Mouse (Mus musculus) macrophage (primary cell): ENCODE results near the gene Hsd3b4. TPM values are rescaled to one million over a fixed set of nuclear protein-coding genes. Genes with fewer than 3 reads are reported as not detected.
"Not testable (repeated sequence)": the region's sequence is repeated elsewhere in the genome, so short reads cannot be mapped to it uniquely, and the experiment has no call there.

Experiments used
- H3K27ac ChIP-seq: fragments of 350-480 bp; formaldehyde crosslinking; 2 replicates; pipeline ENCODE4 v1.9.0; 2021
- H3K36me3 ChIP-seq: fragments of 350-480 bp; formaldehyde crosslinking; 2 replicates; pipeline ENCODE4 v1.9.0; 2021; ENCODE audit errors: inconsistent target
- H3K4me3 ChIP-seq: fragments of 350-480 bp; formaldehyde crosslinking; 2 replicates; pipeline ENCODE4 v1.9.0; 2021; ENCODE audit errors: inconsistent target
- H3K79me2 ChIP-seq: fragments of 350-480 bp; formaldehyde crosslinking; 2 replicates; pipeline ENCODE4 v1.9.0; 2021; ENCODE audit errors: inconsistent target
- WGBS: methylation state at CpG from one replicate; pipeline ENCODE4 v1.1.7; 2026; ENCODE audit warnings: inconsistent platforms; ENCODE audit not compliant: missing documents; 5-methylcytosine and 5-hydroxymethylcytosine counted together
- polyA plus RNA-seq: library from polyadenylated mRNA; stranded (reverse); fragments of 250-400 nt; gene quantifications from 3 replicates; pipeline ENCODE4 v1.2.4, GENCODE M21; 2018; ENCODE audit warnings: inconsistent platforms
- total RNA-seq, 78 experiments: library from RNA; depleted of rRNA; stranded (reverse); fragments of 250-400 nt; gene quantifications; 1 replicate in 9 of 78; 2 replicates in 24 of 78; 3 replicates in 43 of 78; 4 replicates in 2 of 78; pipeline ENCODE4 v1.2.4; 2018; ENCODE audit warnings: inconsistent platforms in 56 of 78

Hsd3b4 gene
- not detected for total RNA-seq (2018; cell fraction: chromatin; rRNA removed)
- total RNA-seq (2018; cell fraction: cytosol; rRNA removed), result not detected
- total RNA-seq (2018; cell fraction: nucleus; rRNA removed), result not detected
- polyA plus RNA-seq, result not detected in 3 replicates

DNA sequence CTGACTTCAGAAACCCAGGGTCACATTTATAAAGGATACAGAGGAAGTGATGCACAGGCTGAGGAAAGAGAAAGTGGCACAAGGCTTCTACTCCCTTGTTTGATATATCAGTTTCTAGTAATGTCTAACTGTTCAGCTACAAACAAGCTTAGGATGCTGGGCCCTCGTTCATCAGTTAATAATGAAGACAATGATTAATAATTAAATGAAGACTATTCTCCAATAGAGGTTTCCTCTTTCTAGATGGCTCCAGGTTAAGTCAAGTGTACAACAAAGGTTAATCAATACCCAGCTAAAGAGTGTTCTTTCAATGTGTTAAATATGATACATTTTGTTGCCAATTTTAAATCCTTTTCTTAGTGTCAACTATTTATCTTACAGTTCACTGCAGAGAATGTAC is at the start of gene Hsd3b4:
Hsd3b4 (minus strand) TSS at position 101 of the 400 bp plus-strand sequence.
- WGBS, result no CpG with 5 or more reads among the region's 1 CpGs
- H3K79me2 ChIP-seq, H3K36me3 ChIP-seq, H3K4me3 ChIP-seq, H3K27ac ChIP-seq: not testable (repeated sequence)

DNA sequence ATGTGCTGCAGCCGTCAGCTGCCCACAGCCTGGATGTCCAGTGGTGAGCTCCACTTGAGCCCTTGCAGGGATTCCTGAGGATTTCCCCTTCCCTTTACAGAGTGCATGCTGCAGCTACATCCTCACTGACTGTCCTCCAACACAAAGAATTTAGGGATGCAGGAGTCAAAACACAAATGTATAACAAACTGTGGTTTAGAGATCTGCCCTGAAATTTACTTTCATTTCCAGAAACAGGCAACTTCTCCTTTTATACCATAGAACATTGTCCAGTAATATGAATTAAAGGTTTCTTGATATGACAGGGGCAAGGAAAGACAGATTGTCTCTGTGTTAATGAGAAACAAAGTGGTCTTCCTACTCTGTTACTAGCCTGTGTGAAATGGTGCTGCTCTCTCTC is 40.5 kb upstream of the Hsd3b4 start:
- H3K27ac ChIP-seq, H3K4me3 ChIP-seq, H3K79me2 ChIP-seq, H3K36me3 ChIP-seq: not testable (repeated sequence)
- no CpG with 5 or more reads among the region's 1 CpGs for WGBS

DNA sequence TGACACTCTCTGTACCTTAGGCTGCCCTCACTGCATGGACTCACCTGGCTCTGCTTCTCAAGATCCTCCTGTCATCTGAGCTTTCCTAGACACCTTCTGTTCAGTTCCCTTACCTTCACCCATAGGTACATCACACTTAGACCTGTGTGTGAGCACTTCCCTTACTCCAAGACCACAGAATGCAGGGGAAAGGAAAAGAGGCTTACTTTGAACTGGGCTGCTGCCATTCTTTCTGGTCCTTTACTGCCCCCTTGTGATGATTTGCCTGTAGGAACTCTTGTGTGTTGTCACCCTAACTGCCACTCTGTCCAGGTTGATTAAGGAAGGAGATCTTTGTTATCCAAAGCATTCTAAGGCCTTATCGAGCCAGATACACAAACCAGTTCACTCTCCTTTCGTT is 39.9 kb upstream of the Hsd3b4 start:
- H3K27ac ChIP-seq, H3K79me2 ChIP-seq, H3K4me3 ChIP-seq, H3K36me3 ChIP-seq: not testable (repeated sequence)
- WGBS, result no CpG with 5 or more reads among the region's 2 CpGs

DNA sequence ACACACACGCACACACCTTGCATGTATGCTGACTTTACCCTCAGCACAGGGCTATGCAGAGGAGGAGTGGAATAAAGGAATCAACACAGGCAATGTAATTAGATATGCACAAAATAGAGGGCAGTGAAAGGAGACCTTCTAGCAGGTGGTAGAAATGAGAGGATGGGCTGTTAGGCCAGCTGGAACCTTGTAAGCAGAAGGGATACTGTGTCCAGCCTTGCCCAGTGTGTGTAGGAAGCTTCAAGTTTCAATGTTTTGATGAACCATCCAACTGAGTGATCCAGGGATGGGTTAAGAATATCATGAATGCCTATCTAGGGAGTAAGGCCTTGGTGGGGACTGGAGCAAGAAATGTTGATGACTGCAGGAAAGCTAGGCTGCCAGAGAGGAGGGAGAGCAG is 38.2 kb upstream of the Hsd3b4 start:
- not testable (repeated sequence) for H3K4me3 ChIP-seq, H3K36me3 ChIP-seq, H3K79me2 ChIP-seq, H3K27ac ChIP-seq
- WGBS, result no CpG with 5 or more reads among the region's 1 CpGs

DNA sequence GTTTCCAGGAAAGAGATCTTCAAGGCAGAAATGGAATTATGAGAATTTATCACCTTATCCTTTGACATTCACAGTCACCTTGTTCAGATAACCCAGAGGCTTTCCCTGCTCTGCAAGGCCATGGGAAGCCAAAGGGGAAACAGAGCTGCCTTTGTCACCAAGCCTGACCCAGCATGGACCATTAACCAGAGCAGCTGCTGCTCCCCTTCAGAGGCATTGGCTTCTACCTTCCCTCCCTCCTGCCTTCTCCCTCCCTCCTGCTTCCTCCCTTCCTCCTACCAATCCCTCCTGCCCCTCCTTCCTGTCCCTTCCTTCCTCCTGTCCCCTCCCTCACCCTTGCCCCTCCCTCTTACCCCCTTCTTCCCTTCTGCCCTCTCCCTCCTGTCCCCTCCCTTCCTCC is 37.3 kb upstream of the Hsd3b4 start:
- H3K79me2 ChIP-seq, result not testable (repeated sequence)

DNA sequence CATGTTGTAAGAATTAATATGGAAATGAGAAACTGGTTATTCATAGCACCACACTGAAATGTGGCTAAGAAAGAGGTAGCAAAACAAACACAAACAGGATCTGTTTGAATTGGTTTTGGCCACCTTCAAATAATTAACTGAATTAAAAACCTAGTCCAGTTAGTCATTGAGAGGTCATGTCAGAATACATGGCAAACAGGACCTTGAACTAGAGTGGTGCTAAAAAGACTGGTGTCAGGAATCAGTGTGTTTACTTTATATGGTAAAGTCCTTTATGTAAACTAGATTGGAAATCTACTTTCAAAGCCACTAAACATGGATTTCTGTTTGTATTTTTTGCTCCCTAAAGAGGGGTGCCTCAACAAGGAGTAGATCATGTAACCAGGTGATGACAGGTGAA is 14.7 kb upstream of the Hsd3b4 start:
- not testable (repeated sequence) for H3K36me3 ChIP-seq, H3K4me3 ChIP-seq, H3K79me2 ChIP-seq, H3K27ac ChIP-seq

More for the DNA sequence above, 37.3 kb upstream of the Hsd3b4 start:
- H3K36me3 ChIP-seq, H3K27ac ChIP-seq, H3K4me3 ChIP-seq: not testable (repeated sequence)

DNA sequence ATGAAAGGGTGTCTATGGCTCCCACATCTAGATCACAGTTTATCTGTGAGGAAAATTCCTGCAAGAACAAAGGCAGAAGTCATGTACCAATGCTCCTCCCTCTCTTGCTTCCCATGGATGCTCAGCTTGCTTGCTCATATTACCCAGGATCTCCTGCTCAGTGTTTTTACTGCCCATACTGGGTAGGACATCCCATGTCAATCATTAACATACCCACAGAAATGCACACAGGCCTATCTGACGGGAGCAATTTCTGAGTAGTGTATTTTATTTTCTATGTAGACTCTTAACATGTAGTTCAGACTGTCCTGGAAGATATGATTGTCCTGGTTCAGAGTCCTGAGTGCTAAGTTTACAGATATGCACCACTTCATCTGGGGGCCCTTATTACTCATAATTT is 14.2 kb upstream of the Hsd3b4 start:
- H3K4me3 ChIP-seq, H3K79me2 ChIP-seq, H3K27ac ChIP-seq, H3K36me3 ChIP-seq: not testable (repeated sequence)
- no CpG with 5 or more reads among the region's 1 CpGs for WGBS

DNA sequence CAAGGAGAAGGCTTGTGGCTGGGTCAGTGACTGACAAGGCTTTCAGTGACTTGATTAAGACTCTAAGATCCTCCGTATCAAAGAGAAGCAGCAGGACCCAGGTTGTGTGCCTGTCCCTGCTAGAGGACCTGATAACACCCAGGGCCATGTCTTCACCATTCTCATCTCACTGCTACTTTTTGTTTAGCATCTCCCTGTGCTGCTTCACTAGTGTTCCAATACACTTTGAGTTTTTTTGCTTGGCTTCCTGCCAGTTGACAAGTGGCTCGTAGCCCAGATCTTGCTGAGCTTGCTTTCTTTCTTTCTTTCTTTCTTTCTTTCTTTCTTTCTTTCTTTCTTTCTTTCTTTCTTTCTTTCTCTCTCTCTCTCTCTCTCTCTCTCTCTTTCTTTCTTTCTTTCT is 12.5 kb upstream of the Hsd3b4 start:
- H3K27ac ChIP-seq, H3K79me2 ChIP-seq, H3K36me3 ChIP-seq, H3K4me3 ChIP-seq: not testable (repeated sequence)
- no CpG with 5 or more reads among the region's 2 CpGs for WGBS

DNA sequence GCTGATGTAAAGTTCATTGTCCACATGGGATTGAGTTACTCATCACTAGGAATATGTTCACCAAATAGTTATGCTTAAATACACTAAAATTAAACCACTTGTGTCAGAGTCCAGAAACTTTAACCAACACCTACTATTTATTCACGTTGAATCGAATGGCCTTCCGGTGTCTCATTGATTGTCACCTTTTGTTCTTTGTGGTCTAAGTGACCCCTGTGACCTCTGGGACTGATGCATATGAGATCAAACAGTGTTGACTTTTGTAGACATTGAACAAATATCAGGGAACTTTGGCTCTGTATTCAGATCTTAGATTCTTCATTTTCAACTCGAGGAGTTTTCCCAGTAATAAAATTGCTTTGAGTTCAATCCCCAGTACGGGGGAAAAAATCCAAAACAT is 3.1 kb downstream of the Hsd3b4 start:
- not testable (repeated sequence) for H3K79me2 ChIP-seq, H3K4me3 ChIP-seq, H3K36me3 ChIP-seq, H3K27ac ChIP-seq
- WGBS, result no CpG with 5 or more reads among the region's 5 CpGs

DNA sequence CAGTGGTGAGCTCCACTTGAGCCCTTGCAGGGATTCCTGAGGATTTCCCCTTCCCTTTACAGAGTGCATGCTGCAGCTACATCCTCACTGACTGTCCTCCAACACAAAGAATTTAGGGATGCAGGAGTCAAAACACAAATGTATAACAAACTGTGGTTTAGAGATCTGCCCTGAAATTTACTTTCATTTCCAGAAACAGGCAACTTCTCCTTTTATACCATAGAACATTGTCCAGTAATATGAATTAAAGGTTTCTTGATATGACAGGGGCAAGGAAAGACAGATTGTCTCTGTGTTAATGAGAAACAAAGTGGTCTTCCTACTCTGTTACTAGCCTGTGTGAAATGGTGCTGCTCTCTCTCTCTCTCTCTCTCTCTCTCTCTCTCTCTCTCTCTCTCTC is 12.9 kb downstream of the Hsd3b4 start:
- H3K4me3 ChIP-seq, H3K79me2 ChIP-seq, H3K27ac ChIP-seq, H3K36me3 ChIP-seq: not testable (repeated sequence)

DNA sequence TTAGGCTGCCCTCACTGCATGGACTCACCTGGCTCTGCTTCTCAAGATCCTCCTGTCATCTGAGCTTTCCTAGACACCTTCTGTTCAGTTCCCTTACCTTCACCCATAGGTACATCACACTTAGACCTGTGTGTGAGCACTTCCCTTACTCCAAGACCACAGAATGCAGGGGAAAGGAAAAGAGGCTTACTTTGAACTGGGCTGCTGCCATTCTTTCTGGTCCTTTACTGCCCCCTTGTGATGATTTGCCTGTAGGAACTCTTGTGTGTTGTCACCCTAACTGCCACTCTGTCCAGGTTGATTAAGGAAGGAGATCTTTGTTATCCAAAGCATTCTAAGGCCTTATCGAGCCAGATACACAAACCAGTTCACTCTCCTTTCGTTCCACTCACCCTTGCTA is 13.6 kb downstream of the Hsd3b4 start:
- not testable (repeated sequence) for H3K36me3 ChIP-seq, H3K79me2 ChIP-seq, H3K27ac ChIP-seq, H3K4me3 ChIP-seq
- no CpG with 5 or more reads among the region's 2 CpGs for WGBS

DNA sequence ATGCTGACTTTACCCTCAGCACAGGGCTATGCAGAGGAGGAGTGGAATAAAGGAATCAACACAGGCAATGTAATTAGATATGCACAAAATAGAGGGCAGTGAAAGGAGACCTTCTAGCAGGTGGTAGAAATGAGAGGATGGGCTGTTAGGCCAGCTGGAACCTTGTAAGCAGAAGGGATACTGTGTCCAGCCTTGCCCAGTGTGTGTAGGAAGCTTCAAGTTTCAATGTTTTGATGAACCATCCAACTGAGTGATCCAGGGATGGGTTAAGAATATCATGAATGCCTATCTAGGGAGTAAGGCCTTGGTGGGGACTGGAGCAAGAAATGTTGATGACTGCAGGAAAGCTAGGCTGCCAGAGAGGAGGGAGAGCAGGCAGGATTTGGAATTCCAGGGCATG is 15.3 kb downstream of the Hsd3b4 start:
- not testable (repeated sequence) for H3K79me2 ChIP-seq, H3K36me3 ChIP-seq, H3K4me3 ChIP-seq, H3K27ac ChIP-seq

DNA sequence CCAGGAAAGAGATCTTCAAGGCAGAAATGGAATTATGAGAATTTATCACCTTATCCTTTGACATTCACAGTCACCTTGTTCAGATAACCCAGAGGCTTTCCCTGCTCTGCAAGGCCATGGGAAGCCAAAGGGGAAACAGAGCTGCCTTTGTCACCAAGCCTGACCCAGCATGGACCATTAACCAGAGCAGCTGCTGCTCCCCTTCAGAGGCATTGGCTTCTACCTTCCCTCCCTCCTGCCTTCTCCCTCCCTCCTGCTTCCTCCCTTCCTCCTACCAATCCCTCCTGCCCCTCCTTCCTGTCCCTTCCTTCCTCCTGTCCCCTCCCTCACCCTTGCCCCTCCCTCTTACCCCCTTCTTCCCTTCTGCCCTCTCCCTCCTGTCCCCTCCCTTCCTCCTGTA is 16.1 kb downstream of the Hsd3b4 start:
- not testable (repeated sequence) for H3K4me3 ChIP-seq, H3K79me2 ChIP-seq, H3K36me3 ChIP-seq, H3K27ac ChIP-seq

DNA sequence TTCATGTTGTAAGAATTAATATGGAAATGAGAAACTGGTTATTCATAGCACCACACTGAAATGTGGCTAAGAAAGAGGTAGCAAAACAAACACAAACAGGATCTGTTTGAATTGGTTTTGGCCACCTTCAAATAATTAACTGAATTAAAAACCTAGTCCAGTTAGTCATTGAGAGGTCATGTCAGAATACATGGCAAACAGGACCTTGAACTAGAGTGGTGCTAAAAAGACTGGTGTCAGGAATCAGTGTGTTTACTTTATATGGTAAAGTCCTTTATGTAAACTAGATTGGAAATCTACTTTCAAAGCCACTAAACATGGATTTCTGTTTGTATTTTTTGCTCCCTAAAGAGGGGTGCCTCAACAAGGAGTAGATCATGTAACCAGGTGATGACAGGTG is 38.8 kb downstream of the Hsd3b4 start:
- not testable (repeated sequence) for H3K36me3 ChIP-seq, H3K27ac ChIP-seq, H3K4me3 ChIP-seq, H3K79me2 ChIP-seq

DNA sequence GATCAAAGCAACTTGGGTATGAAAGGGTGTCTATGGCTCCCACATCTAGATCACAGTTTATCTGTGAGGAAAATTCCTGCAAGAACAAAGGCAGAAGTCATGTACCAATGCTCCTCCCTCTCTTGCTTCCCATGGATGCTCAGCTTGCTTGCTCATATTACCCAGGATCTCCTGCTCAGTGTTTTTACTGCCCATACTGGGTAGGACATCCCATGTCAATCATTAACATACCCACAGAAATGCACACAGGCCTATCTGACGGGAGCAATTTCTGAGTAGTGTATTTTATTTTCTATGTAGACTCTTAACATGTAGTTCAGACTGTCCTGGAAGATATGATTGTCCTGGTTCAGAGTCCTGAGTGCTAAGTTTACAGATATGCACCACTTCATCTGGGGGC is 39.3 kb downstream of the Hsd3b4 start:
- H3K27ac ChIP-seq, H3K4me3 ChIP-seq, H3K79me2 ChIP-seq, H3K36me3 ChIP-seq: not testable (repeated sequence)
- WGBS, result no CpG with 5 or more reads among the region's 1 CpGs

DNA sequence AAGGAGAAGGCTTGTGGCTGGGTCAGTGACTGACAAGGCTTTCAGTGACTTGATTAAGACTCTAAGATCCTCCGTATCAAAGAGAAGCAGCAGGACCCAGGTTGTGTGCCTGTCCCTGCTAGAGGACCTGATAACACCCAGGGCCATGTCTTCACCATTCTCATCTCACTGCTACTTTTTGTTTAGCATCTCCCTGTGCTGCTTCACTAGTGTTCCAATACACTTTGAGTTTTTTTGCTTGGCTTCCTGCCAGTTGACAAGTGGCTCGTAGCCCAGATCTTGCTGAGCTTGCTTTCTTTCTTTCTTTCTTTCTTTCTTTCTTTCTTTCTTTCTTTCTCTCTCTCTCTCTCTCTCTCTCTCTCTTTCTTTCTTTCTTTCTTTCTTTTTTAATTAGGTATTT is 41.0 kb downstream of the Hsd3b4 start:
- no CpG with 5 or more reads among the region's 2 CpGs for WGBS

DNA sequence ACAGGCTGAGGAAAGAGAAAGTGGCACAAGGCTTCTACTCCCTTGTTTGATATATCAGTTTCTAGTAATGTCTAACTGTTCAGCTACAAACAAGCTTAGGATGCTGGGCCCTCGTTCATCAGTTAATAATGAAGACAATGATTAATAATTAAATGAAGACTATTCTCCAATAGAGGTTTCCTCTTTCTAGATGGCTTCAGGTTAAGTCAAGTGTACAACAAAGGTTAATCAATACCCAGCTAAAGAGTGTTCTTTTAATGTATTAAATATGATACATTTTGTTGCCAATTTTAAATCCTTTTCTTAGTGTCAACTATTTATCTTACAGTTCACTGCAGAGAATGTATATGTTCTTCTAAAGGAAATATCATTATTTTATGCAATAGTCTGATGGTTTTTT is 53.3 kb downstream of the Hsd3b4 start, which contains the start of gene Gm4450:
Gm4450 (minus strand) TSS at position 101 of the 400 bp plus-strand sequence.
- not testable (repeated sequence) for H3K4me3 ChIP-seq, H3K36me3 ChIP-seq, H3K27ac ChIP-seq, H3K79me2 ChIP-seq
- WGBS, result no CpG with 5 or more reads among the region's 1 CpGs

More for the DNA sequence above, 41.0 kb downstream of the Hsd3b4 start:
- H3K4me3 ChIP-seq, H3K79me2 ChIP-seq, H3K36me3 ChIP-seq, H3K27ac ChIP-seq: not testable (repeated sequence)
